Mouse (Mus musculus) liver, embryonic 12.5 days (tissue): ENCODE results near the gene Dnajb2. TPM values are rescaled to one million over a fixed set of nuclear protein-coding genes. Genes with fewer than 3 reads are reported as not detected.

ENCODE experiments used
- ATAC-seq: fragments of 200-750 bp; cut with Nextera tagmentation; 2 replicates; pipeline ENCODE4 v1.8.0; 2017; ENCODE audit warnings: moderate number of reproducible peaks, mild to moderate bottlenecking, moderate library complexity
- H3K27ac ChIP-seq: fragments of 300-500 bp; sonication (generic); 2 replicates; pipeline ENCODE4 v1.5.1; 2016; ENCODE audit warnings: mild to moderate bottlenecking
- H3K27me3 ChIP-seq: fragments of 300-500 bp; sonication (generic); replicated peaks from 2 replicates; pipeline ENCODE4 v1.6.1; 2016; ENCODE audit warnings: mild to moderate bottlenecking, moderate library complexity
- H3K36me3 ChIP-seq: fragments of 300-500 bp; sonication (generic); 2 replicates; pipeline ENCODE4 v1.6.1; 2016; ENCODE audit warnings: mild to moderate bottlenecking, moderate library complexity
- H3K4me1 ChIP-seq: fragments of 300-500 bp; sonication (generic); 2 replicates; pipeline ENCODE4 v1.6.1; 2016
- H3K4me2 ChIP-seq: fragments of 300-500 bp; sonication (generic); 2 replicates; pipeline ENCODE4 v1.6.1; 2016; ENCODE audit warnings: mild to moderate bottlenecking, moderate library complexity
- H3K4me3 ChIP-seq: fragments of 300-500 bp; sonication (generic); 2 replicates; pipeline ENCODE4 v1.5.1; 2016; ENCODE audit warnings: mild to moderate bottlenecking, moderate library complexity
- H3K9ac ChIP-seq: fragments of 300-500 bp; sonication (generic); 2 replicates; pipeline ENCODE4 v1.6.1; 2016; ENCODE audit warnings: mild to moderate bottlenecking, moderate library complexity
- H3K9me3 ChIP-seq: fragments of 300-500 bp; sonication (generic); replicated peaks from 2 replicates; pipeline ENCODE4 v1.6.1; 2016; ENCODE audit warnings: mild to moderate bottlenecking, moderate library complexity
- WGBS: fragments of 180-500 bp; shearing (Covaris S2); methylation state at CpG from one replicate; pipeline ENCODE4 v1.1.7; 2016; ENCODE audit not compliant: insufficient replicate concordance; 5-methylcytosine and 5-hydroxymethylcytosine counted together
- polyA plus RNA-seq: library from polyadenylated mRNA; unstranded; fragments of >200 nt; fragmentation: Nextera tagmentation; extraction: Ambion mirVana; gene quantifications from 2 replicates; pipeline ENCODE4 v1.2.1, GENCODE M21; 2016

Gene Dnajb2
- polyA plus RNA-seq, 1 experiment from 2014 or later: 27.2 TPM

GRCm38 (mm10) chr1:75211141-75211708 is 25.0 kb upstream of the Dnajb2 start:
- Histone ChIP-seq H3K9me3 (no peaks in the 10 kb centered on the region), H3K36me3 (peaks cover 46% of the 10 kb centered on the region), H3K4me2 (peak overlapping the region; percentile 95), H3K9ac (peak overlapping the region; percentile 86), H3K4me1 (peaks cover 78% of the 10 kb centered on the region), H3K27me3 (peaks cover 6% of the 10 kb centered on the region; the same call in 1 of the 2 replicates), H3K27ac (peak overlapping the region; percentile 95), H3K4me3 (peak overlapping the region; percentile 76)
- ATAC-seq: no peak
- WGBS: 6% methylated on average over 17 of the region's 17 CpGs

GRCm38 (mm10) chr1:75212542-75212941 is 23.7 kb upstream of the Dnajb2 start:
- 62% methylated on average over 4 of the region's 4 CpGs for WGBS
- Histone ChIP-seq H3K4me1 (peaks cover 89% of the 10 kb centered on the region), H3K36me3 (peaks cover 60% of the 10 kb centered on the region), H3K4me3 (peak overlapping the region; percentile 76), H3K9ac (peak overlapping the region; percentile 86), H3K9me3 (no peaks in the 10 kb centered on the region), H3K4me2 (peak overlapping the region; percentile 95), H3K27ac (peak overlapping the region; percentile 95), H3K27me3 (peaks cover 6% of the 10 kb centered on the region; the same call in 1 of the 2 replicates)
- ATAC-seq: no peak

DNA sequence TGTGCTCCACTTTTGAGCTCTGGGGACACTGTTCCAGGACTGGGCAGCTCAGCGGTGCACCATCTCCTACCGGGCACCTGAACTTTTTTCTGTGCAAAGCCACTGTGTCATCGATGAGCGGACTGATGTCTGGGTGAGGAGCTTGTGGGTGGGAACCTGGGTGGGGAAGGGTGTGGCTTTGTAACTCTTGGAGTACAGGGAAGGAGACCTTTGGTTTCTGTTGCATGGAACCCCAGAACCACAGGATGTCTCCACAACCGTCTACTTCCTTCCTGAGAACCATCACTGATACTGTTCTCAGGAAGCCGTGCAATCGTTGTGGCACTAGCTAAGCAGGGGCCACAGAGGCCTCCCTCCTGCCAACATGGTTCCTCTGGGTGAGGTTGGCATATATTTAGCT is 23.1 kb upstream of the Dnajb2 start:
- H3K4me1 ChIP-seq: peaks cover 92% of the 10 kb centered on the region
- H3K4me2 ChIP-seq: peak overlapping the region; percentile 95
- peak overlapping the region; percentile 95 for H3K27ac ChIP-seq
- peak overlapping the region; percentile 86 for H3K9ac ChIP-seq
- peaks cover 60% of the 10 kb centered on the region for H3K36me3 ChIP-seq
- peaks cover 6% of the 10 kb centered on the region; the same call in 1 of the 2 replicates for H3K27me3 ChIP-seq
- peak overlapping the region; percentile 76 for H3K4me3 ChIP-seq
- peak; percentile 9; the same call in 1 of the 2 replicates for ATAC-seq
- no peaks in the 10 kb centered on the region for H3K9me3 ChIP-seq
- 18% methylated on average over 7 of the region's 7 CpGs for WGBS

GRCm38 (mm10) chr1:75214442-75214841 is 21.8 kb upstream of the Dnajb2 start:
- no peak for ATAC-seq
- H3K27ac ChIP-seq: peak overlapping the region; percentile 95
- H3K27me3 ChIP-seq: peaks cover under 1% of the 10 kb centered on the region; the same call in 1 of the 2 replicates
- H3K9ac ChIP-seq: 0 out of 2 replicates have a peak overlapping the region, but pooled peaks have one; percentile 86
- WGBS: 75% methylated on average over 2 of the region's 2 CpGs
- H3K4me3 ChIP-seq: peak overlapping the region; percentile 6
- peaks cover 81% of the 10 kb centered on the region for H3K4me1 ChIP-seq
- peaks cover 60% of the 10 kb centered on the region for H3K36me3 ChIP-seq
- H3K9me3 ChIP-seq: no peaks in the 10 kb centered on the region
- peak overlapping the region; percentile 95 for H3K4me2 ChIP-seq

DNA sequence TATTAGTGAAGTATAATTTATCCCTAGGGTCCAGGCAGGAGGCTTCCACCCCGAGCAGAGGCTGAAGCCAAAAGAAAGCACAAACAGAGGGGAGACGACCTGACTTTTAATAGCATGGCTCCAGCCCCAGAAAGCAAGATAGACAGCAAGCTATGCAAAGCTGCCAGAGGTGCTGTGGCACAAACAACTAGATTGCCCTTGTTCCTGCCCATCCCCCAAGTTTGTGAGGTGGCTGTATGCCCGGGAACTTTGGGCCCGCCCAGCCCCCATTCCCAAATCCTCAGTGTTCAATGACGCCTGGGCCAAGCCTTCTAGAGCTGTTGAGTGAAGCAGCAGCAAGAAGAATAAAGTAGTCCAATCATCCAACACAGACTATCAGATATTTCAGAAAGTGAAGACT is 21.3 kb upstream of the Dnajb2 start:
- no peak for ATAC-seq
- Histone ChIP-seq H3K27ac (peak overlapping the region; percentile 95), H3K9ac (peak overlapping the region; percentile 93; the same call in 1 of the 2 replicates), H3K27me3 (peaks cover 5% of the 10 kb centered on the region), H3K4me3 (peak overlapping the region; percentile 89), H3K4me1 (peaks cover 81% of the 10 kb centered on the region), H3K4me2 (peak overlapping the region; percentile 95), H3K36me3 (peaks cover 60% of the 10 kb centered on the region), H3K9me3 (no peaks in the 10 kb centered on the region)
- 60% methylated on average over 5 of the region's 5 CpGs for WGBS

GRCm38 (mm10) chr1:75215785-75216184 is 20.4 kb upstream of the Dnajb2 start:
- peak overlapping the region; percentile 93 for H3K9ac ChIP-seq
- peak overlapping the region; percentile 89 for H3K4me3 ChIP-seq
- no peaks in the 10 kb centered on the region for H3K9me3 ChIP-seq

GRCm38 (mm10) chr1:75216797-75217585 is 19.2 kb upstream of the Dnajb2 start:
- H3K9ac ChIP-seq: peak overlapping the region; percentile 93
- ATAC-seq: peak; percentile 65
- H3K4me3 ChIP-seq: peak overlapping the region; percentile 89
- 43% methylated on average over 13 of the region's 13 CpGs for WGBS
- peak overlapping the region; percentile 95 for H3K27ac ChIP-seq
- peaks cover 69% of the 10 kb centered on the region for H3K4me1 ChIP-seq
- H3K4me2 ChIP-seq: peak overlapping the region; percentile 95
- H3K36me3 ChIP-seq: peaks cover 56% of the 10 kb centered on the region
- peaks cover 24% of the 10 kb centered on the region for H3K27me3 ChIP-seq
- H3K9me3 ChIP-seq: no peaks in the 10 kb centered on the region

More at GRCm38 (mm10) chr1:75215785-75216184, 20.4 kb upstream of the Dnajb2 start:
- H3K4me2 ChIP-seq: peak overlapping the region; percentile 95
- peaks cover 80% of the 10 kb centered on the region for H3K4me1 ChIP-seq
- peak overlapping the region; percentile 95 for H3K27ac ChIP-seq
- H3K36me3 ChIP-seq: peaks cover 60% of the 10 kb centered on the region
- WGBS: 88% methylated on average over 9 of the region's 9 CpGs
- H3K27me3 ChIP-seq: peaks cover 14% of the 10 kb centered on the region
- ATAC-seq: no peak

- peak overlapping the region; percentile 89 for H3K4me3 ChIP-seq
- peaks cover 47% of the 10 kb centered on the region for H3K36me3 ChIP-seq
- H3K9me3 ChIP-seq: no peaks in the 10 kb centered on the region
- WGBS: 0% methylated on average over 6 of the region's 6 CpGs
- no peak for ATAC-seq
- H3K27me3 ChIP-seq: peaks cover 24% of the 10 kb centered on the region
- H3K9ac ChIP-seq: peak overlapping the region; percentile 93
- H3K4me1 ChIP-seq: peaks cover 65% of the 10 kb centered on the region
- peak overlapping the region; percentile 95 for H3K4me2 ChIP-seq
- H3K27ac ChIP-seq: peak overlapping the region; percentile 95
These were observed 18.3 kb upstream of the Dnajb2 start for GRCm38 (mm10) chr1:75217893-75218226.

GRCm38 (mm10) chr1:75218227-75219001 is 17.8 kb upstream of the Dnajb2 start:
- WGBS: 4% methylated on average over 38 of the region's 38 CpGs
- ATAC-seq: peak; percentile 62
- Histone ChIP-seq H3K27ac (peak overlapping the region; percentile 95), H3K9me3 (no peaks in the 10 kb centered on the region), H3K4me3 (peak overlapping the region; percentile 89), H3K4me2 (peak overlapping the region; percentile 95), H3K27me3 (peaks cover 24% of the 10 kb centered on the region), H3K4me1 (peaks cover 62% of the 10 kb centered on the region), H3K36me3 (peaks cover 41% of the 10 kb centered on the region), H3K9ac (peak overlapping the region; percentile 93)

DNA sequence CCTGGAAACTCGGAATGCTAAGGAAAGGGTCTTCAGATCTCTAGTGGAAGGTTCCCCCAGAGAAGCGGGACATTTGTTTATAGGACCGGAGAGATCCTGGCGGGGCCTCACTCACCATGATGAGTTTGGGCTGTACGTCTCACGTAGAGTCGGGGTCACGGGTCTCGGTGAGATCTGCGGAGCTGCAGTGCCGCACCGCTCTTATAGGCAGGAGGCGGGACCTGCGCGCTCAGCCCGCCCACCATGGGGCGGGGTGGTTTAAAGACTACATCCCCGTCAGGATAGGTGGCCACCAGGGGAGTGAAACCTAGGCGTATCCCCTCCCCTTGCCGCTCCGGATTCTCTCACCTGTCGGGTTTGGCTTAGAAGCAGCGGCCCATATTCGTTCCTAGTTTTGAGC is 17.1 kb upstream of the Dnajb2 start:
- H3K4me2 ChIP-seq: peak overlapping the region; percentile 95
- peaks cover 24% of the 10 kb centered on the region for H3K27me3 ChIP-seq
- H3K36me3 ChIP-seq: peaks cover 35% of the 10 kb centered on the region
- peaks cover 56% of the 10 kb centered on the region for H3K4me1 ChIP-seq
- peak; percentile 87 for ATAC-seq
- H3K4me3 ChIP-seq: peak overlapping the region; percentile 89
- peak overlapping the region; percentile 95 for H3K27ac ChIP-seq
- under 1% methylated on average over 24 of the region's 24 CpGs for WGBS
- peak overlapping the region; percentile 93 for H3K9ac ChIP-seq
- H3K9me3 ChIP-seq: no peaks in the 10 kb centered on the region

DNA sequence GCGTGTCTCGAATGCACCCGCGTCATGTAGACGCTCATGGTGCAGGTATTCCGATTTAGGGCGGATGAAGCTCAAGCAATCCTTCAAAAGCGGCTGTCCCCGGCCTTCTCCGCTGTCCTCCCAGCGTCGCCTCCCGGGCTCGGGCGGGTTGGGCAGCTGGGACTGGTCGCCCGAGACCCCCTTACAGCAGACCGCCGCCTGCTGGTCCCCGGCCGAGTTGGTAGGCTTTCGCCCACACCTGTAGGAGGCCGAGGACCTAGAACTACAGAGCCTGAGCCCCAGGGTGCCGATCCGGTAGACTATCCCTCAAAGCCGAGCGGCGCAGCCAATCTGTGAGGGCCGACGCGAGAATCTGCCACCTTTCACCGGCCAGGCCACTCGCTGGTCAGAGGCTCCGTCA is 16.7 kb upstream of the Dnajb2 start, which contains the start of gene Tuba4a:
TSS of gene Tuba4a (minus strand) at position 335 of the 400 bp plus-strand sequence.
- Histone ChIP-seq H3K4me3 (peak within 1 kb of the TSS; percentile 89), H3K4me2 (peak within 1 kb of the TSS; percentile 95), H3K9me3 (no peaks in the 10 kb centered on the region), H3K9ac (peak within 1 kb of the TSS; percentile 93), H3K4me1 (peaks cover 55% of the 10 kb centered on the region), H3K27me3 (peaks cover 24% of the 10 kb centered on the region), H3K36me3 (peaks cover 30% of the 10 kb centered on the region), H3K27ac (peak within 1 kb of the TSS; percentile 95)
- ATAC-seq: peak; percentile 11
- WGBS: 4% methylated on average over 34 of the region's 34 CpGs
